Mouse (Mus musculus) embryonic fibroblast, embryonic 13.5 days (primary cell): Measurements from ENCODE around the gene Tkt. TPM values are rescaled to one million over a fixed set of nuclear protein-coding genes. Genes with fewer than 3 reads are reported as not detected.
A peak's percentile ranks its signal among the peaks of the same experiment; 100 is the strongest.
"Not testable (repeated sequence)": the region's sequence is repeated elsewhere in the genome, so short reads cannot be mapped to it uniquely, and the experiment has no call there.

Experiments used
- H3K27ac ChIP-seq: 2 replicates; pipeline ENCODE4 v1.5.1; 2012; ENCODE audit warnings: low read length, control low read depth, inconsistent platforms; ENCODE audit not compliant: insufficient read depth
- H3K4me1 ChIP-seq: 2 replicates; pipeline ENCODE4 v1.6.1; 2011; ENCODE audit warnings: low read length; ENCODE audit not compliant: control insufficient read depth, insufficient read depth
- H3K4me3 ChIP-seq: 2 replicates; pipeline ENCODE4 v1.5.1; 2011; ENCODE audit warnings: mild to moderate bottlenecking, control low read depth, low read length; ENCODE audit not compliant: insufficient read depth
- CTCF ChIP-seq: IDR thresholded peaks from 2 replicates; pipeline ENCODE4 v1.5.1; 2011; ENCODE audit warnings: mild to moderate bottlenecking, control low read depth, low read length, moderate library complexity, borderline replicate concordance; ENCODE audit not compliant: insufficient read depth
- POLR2A ChIP-seq: IDR thresholded peaks from 2 replicates; pipeline ENCODE4 v1.6.1; 2011; ENCODE audit warnings: low read depth, mild to moderate bottlenecking, control low read depth, low read length, moderate library complexity
- polyA plus RNA-seq: library from polyadenylated mRNA; stranded (reverse); fragments of >200 nt; gene quantifications from 2 replicates; pipeline ENCODE4 v1.2.4, GENCODE M21; 2011; ENCODE audit warnings: low read depth; ENCODE audit not compliant: missing spikeins, insufficient read length

Tkt gene
- polyA plus RNA-seq, 1 experiment = 288 TPM

GRCm38 (mm10) chr14:30530726-30531269, 17.4 kb upstream of the Tkt start:
- Histone ChIP-seq H3K4me3 (no peak overlapping the region), H3K27ac (no peak overlapping the region), H3K4me1 (peaks cover 7% of the 10 kb centered on the region; the same call in 1 of the 2 replicates)
- no peak for TF ChIP-seq CTCF
- no peak for TF ChIP-seq POLR2A

GRCm38 (mm10) chr14:30531431-30531830, 16.7 kb upstream of the Tkt start:
- peaks cover 7% of the 10 kb centered on the region; the same call in 1 of the 2 replicates for H3K4me1 ChIP-seq
- TF ChIP-seq CTCF = no peak
- no peak for TF ChIP-seq POLR2A
- no peak overlapping the region for H3K4me3 ChIP-seq
- H3K27ac ChIP-seq = no peak overlapping the region

- Histone ChIP-seq H3K27ac (no peak overlapping the region), H3K4me3 (no peak overlapping the region), H3K4me1 (peaks cover 7% of the 10 kb centered on the region; the same call in 1 of the 2 replicates)
- TF ChIP-seq CTCF (no peak), POLR2A (no peak)
Observed at GRCm38 (mm10) chr14:30531896-30532295, 16.3 kb upstream of the Tkt start.

- H3K27ac ChIP-seq = no peak overlapping the region
- no peak overlapping the region for H3K4me3 ChIP-seq
- peaks cover 7% of the 10 kb centered on the region; the same call in 1 of the 2 replicates for H3K4me1 ChIP-seq
- TF ChIP-seq POLR2A (no peak), CTCF (no peak)
Observed at GRCm38 (mm10) chr14:30533780-30534450, 14.2 kb upstream of the Tkt start.

GRCm38 (mm10) chr14:30541541-30541940, 6.6 kb upstream of the Tkt start:
- Histone ChIP-seq H3K4me1 (no peaks in the 10 kb centered on the region), H3K27ac (no peak overlapping the region), H3K4me3 (no peak overlapping the region)
- no peak for TF ChIP-seq POLR2A
- TF ChIP-seq CTCF = no peak

GRCm38 (mm10) chr14:30543331-30543730, 4.8 kb upstream of the Tkt start:
- not testable (repeated sequence) for H3K4me1 ChIP-seq, H3K27ac ChIP-seq, H3K4me3 ChIP-seq

GRCm38 (mm10) chr14:30548965-30549776, 1.0 kb downstream of the Tkt start:
- peaks cover 16% of the 10 kb centered on the region for H3K4me1 ChIP-seq
- TF ChIP-seq POLR2A (peak; percentile 100), CTCF (no peak)
- peak overlapping the region; percentile 69 for H3K27ac ChIP-seq
- peak overlapping the region; percentile 62 for H3K4me3 ChIP-seq

- H3K27ac ChIP-seq = peak overlapping the region; percentile 37; the same call in 1 of the 2 replicates
- H3K4me3 ChIP-seq = peak overlapping the region; percentile 62
- H3K4me1 ChIP-seq = peaks cover 16% of the 10 kb centered on the region
- TF ChIP-seq POLR2A (no peak), CTCF (no peak)
Observed at GRCm38 (mm10) chr14:30549777-30550149, 1.6 kb downstream of the Tkt start.

- no peak overlapping the region for H3K27ac ChIP-seq
- H3K4me1 ChIP-seq = peaks cover 16% of the 10 kb centered on the region
- H3K4me3 ChIP-seq = peak overlapping the region; percentile 62
- TF ChIP-seq CTCF (no peak), POLR2A (no peak; the same call in 1 of the 2 replicates)
Observed at GRCm38 (mm10) chr14:30550232-30551070, 2.3 kb downstream of the Tkt start.
